Mouse (Mus musculus) myocyte (in vitro differentiated cells): ENCODE results near the gene Pard3. TPM values are rescaled to one million over a fixed set of nuclear protein-coding genes. Genes with fewer than 3 reads are reported as not detected.

Experiments
- H3K27me3 ChIP-seq: one replicate; pipeline ENCODE4 v1.6.1; 2011; ENCODE audit not compliant: control insufficient read depth, insufficient read depth, insufficient read length
- H3K36me3 ChIP-seq: one replicate; pipeline ENCODE4 v1.6.1; 2011; ENCODE audit not compliant: control insufficient read depth, insufficient read depth
- H3K4me2 ChIP-seq: one replicate; pipeline ENCODE4 v1.6.1; 2011; ENCODE audit warnings: low read depth, control low read depth
- H3K4me3 ChIP-seq: one replicate; pipeline ENCODE4 v1.5.1; 2011; ENCODE audit warnings: mild to moderate bottlenecking, control low read depth, moderate library complexity
- H3K79me2 ChIP-seq: one replicate; pipeline ENCODE4 v1.6.1; 2011; ENCODE audit not compliant: control insufficient read depth, insufficient read depth
- H3ac ChIP-seq: one replicate; pipeline ENCODE4 v1.6.1; 2011; ENCODE audit not compliant: control insufficient read depth, insufficient read length
- CEBPB ChIP-seq: IDR thresholded peaks from 2 replicates; pipeline ENCODE4 v1.6.1; 2011; ENCODE audit warnings: mild to moderate bottlenecking, moderate library complexity; ENCODE audit not compliant: poor library complexity, insufficient read depth, severe bottlenecking
- E2F4 ChIP-seq: IDR thresholded peaks from one replicate; pipeline ENCODE4 v1.6.1; 2011; ENCODE audit warnings: mild to moderate bottlenecking, control low read depth, moderate library complexity; ENCODE audit not compliant: insufficient read depth
- MAX ChIP-seq: IDR thresholded peaks from one replicate; pipeline ENCODE4 v1.6.1; 2011; ENCODE audit warnings: low read depth, mild to moderate bottlenecking, control low read depth
- MYOD1 ChIP-seq, 3 experiments: IDR thresholded peaks; one replicate each; pipeline ENCODE4 v1.6.1; 2011; ENCODE audit warnings: control low read depth in 2 of 3, low read depth in 2 of 3, mild to moderate bottlenecking in 2 of 3, moderate library complexity in 1 of 3; ENCODE audit not compliant: insufficient read length in 2 of 3, control insufficient read depth in 1 of 3
- MYOG ChIP-seq, 3 experiments: IDR thresholded peaks; one replicate each; pipeline ENCODE4 v1.6.1; 2011; ENCODE audit warnings: control low read depth in 2 of 3, low read depth in 2 of 3, mild to moderate bottlenecking in 2 of 3; ENCODE audit not compliant: insufficient read length in 2 of 3, control insufficient read depth in 1 of 3, insufficient read depth in 1 of 3
- POLR2A ChIP-seq: IDR thresholded peaks from one replicate; pipeline ENCODE4 v1.6.1; 2011; ENCODE audit warnings: low read depth, mild to moderate bottlenecking, control low read depth, moderate library complexity; ENCODE audit not compliant: insufficient read length
- POLR2AphosphoS2 ChIP-seq: IDR thresholded peaks from one replicate; pipeline ENCODE4 v1.6.1; 2011; ENCODE audit warnings: low read depth, control low read depth; ENCODE audit not compliant: insufficient read length
- REST ChIP-seq: IDR thresholded peaks from one replicate; pipeline ENCODE4 v1.6.1; 2011; ENCODE audit warnings: mild to moderate bottlenecking, control low read depth, moderate library complexity; ENCODE audit not compliant: insufficient read depth, insufficient read length
- SRF ChIP-seq: IDR thresholded peaks from one replicate; pipeline ENCODE4 v1.6.1; 2011; ENCODE audit warnings: low read depth; ENCODE audit not compliant: control insufficient read depth, insufficient read length
- TCF12 ChIP-seq: IDR thresholded peaks from one replicate; pipeline ENCODE4 v1.6.1; 2011; ENCODE audit warnings: mild to moderate bottlenecking, control low read depth; ENCODE audit not compliant: poor library complexity, insufficient read depth, severe bottlenecking
- TCF3 ChIP-seq: IDR thresholded peaks from one replicate; pipeline ENCODE4 v1.6.1; 2011; ENCODE audit warnings: low read depth, control low read depth; ENCODE audit not compliant: insufficient read length
- USF1 ChIP-seq: IDR thresholded peaks from one replicate; pipeline ENCODE4 v1.6.1; 2011; ENCODE audit warnings: low read depth, mild to moderate bottlenecking, control low read depth, moderate library complexity
- polyA plus RNA-seq: library from polyadenylated mRNA; unstranded; fragments of >200 nt; fragmentation: generic; extraction: Trizol; gene quantifications from one replicate; pipeline ENCODE4 v1.2.1, GENCODE M21; 2012; ENCODE audit warnings: missing spikeins

Gene Pard3
- polyA plus RNA-seq, 1 experiment: 24.3 TPM

DNA sequence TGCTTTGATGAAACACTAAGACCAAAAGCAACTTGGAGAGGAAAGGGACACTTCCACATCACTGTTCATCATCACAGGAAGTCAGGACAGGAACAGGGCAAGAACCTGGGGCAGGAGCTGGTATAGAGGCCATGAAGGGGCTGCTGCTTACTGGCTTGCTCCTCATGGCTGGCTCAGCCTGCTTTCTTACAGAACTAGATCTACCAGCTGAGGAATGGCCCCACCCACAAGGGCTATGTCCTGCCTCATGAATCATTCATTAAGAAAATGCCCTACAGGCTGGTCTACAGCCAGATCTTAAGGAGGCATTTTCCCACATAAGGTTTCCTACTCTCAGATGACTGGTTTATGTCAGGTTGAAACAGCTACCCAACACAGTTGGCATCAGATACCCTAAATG is 342.1 kb downstream of the Pard3 start:
- H3K27me3 ChIP-seq: no peaks in the 10 kb centered on the region
- TF ChIP-seq TCF12: no peak
- no peak overlapping the region for H3K4me3 ChIP-seq
- no peak overlapping the region for H3K4me2 ChIP-seq
- H3ac ChIP-seq: no peak overlapping the region
- H3K36me3 ChIP-seq: peaks cover 11% of the 10 kb centered on the region
- no peaks in the 10 kb centered on the region for H3K79me2 ChIP-seq

GRCm38 (mm10) chr8:127410606-127411005 is 346.9 kb downstream of the Pard3 start:
- no peaks in the 10 kb centered on the region for H3K79me2 ChIP-seq
- no peak overlapping the region for H3K4me2 ChIP-seq
- H3K36me3 ChIP-seq: peaks cover 12% of the 10 kb centered on the region
- no peak overlapping the region for H3ac ChIP-seq
- TF ChIP-seq TCF3: no peak
- no peak for TF ChIP-seq POLR2A
- no peak for TF ChIP-seq REST
- TF ChIP-seq MYOG (IDR thresholded peaks at IDR 0.05; ENCODE audit: control insufficient read depth in 1 of 3, insufficient read depth in 1 of 3, insufficient read length in 2 of 3, low read depth in 2 of 3): no peak
- TF ChIP-seq TCF12: no peak
- no peak for TF ChIP-seq E2F4
- no peak for TF ChIP-seq MAX
- TF ChIP-seq CEBPB: no peak
- TF ChIP-seq MYOD1 (IDR thresholded peaks at IDR 0.05; ENCODE audit: control insufficient read depth in 1 of 3, insufficient read length in 2 of 3, low read depth in 2 of 3): no peak
- no peak for TF ChIP-seq POLR2AphosphoS2
- TF ChIP-seq SRF: no peak
- TF ChIP-seq USF1: no peak
- no peaks in the 10 kb centered on the region for H3K27me3 ChIP-seq
- no peak overlapping the region for H3K4me3 ChIP-seq

DNA sequence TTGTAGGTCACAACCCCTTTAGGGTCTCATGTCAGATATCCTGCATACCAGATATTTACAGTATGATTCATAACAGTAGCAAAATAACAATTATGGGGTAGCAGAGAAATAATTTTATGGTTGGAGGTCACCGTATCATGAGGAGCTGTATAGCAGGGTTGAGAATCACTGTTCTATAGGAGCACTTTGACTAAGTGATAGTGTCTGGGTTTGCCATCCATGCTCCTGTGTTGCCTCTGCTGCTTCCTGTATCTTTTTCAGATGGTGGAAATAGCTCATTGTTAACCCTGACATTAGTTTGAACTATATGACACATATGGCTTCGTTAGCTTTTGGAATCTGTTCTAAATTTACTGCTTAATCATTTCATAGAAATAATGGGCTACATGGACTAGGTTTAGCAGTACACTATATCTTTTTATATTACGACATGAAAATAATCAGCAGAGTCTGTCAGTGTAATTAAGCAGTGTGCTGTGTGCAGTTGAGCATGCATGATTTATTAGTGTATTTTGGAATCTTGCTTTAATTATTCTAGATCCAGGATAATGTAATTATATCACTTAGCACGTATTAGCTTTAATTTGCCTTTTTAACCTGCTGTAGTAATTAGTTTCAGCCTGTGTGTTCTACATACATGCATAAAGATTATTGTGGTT is 347.6 kb downstream of the Pard3 start:
- TF ChIP-seq USF1 (no peak), TCF12 (no peak), MAX (no peak)
- H3K4me3 ChIP-seq: no peak overlapping the region
- peaks cover 14% of the 10 kb centered on the region for H3K36me3 ChIP-seq
- H3K79me2 ChIP-seq: no peaks in the 10 kb centered on the region
- no peak overlapping the region for H3K4me2 ChIP-seq
- H3ac ChIP-seq: no peak overlapping the region
- H3K27me3 ChIP-seq: no peaks in the 10 kb centered on the region

DNA sequence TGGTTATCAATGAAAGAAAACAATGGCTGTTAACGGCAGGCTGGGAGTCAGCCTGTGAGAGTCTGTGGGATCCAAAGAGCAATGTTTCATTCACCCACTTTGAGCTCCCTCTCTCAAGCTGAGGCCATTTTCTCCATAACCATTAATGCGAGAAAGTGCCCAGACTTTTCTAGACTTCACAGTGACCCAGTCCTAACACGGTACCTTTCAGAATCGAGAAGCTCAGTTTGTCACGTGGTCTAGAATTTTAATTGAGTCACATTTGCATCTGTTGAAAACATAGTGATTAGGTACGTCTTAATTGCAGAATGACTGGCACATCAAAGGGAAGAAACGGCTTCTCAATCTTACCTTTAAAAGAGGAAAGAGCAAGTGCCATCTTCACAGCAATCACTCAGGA is 359.3 kb downstream of the Pard3 start:
- H3K4me3 ChIP-seq: no peak overlapping the region
- TF ChIP-seq CEBPB (no peak), POLR2A (no peak), POLR2AphosphoS2 (no peak), MYOD1 (IDR thresholded peaks at IDR 0.05; ENCODE audit: control insufficient read depth in 1 of 3, insufficient read length in 2 of 3, low read depth in 2 of 3) (no peak), MYOG (IDR thresholded peaks at IDR 0.05; ENCODE audit: control insufficient read depth in 1 of 3, insufficient read depth in 1 of 3, insufficient read length in 2 of 3, low read depth in 2 of 3) (no peak), MAX (no peak), REST (no peak), TCF12 (no peak), TCF3 (no peak), E2F4 (no peak), SRF (no peak), USF1 (no peak)
- no peaks in the 10 kb centered on the region for H3K27me3 ChIP-seq
- no peak overlapping the region for H3ac ChIP-seq
- H3K36me3 ChIP-seq: peaks cover 29% of the 10 kb centered on the region
- H3K79me2 ChIP-seq: no peaks in the 10 kb centered on the region
- H3K4me2 ChIP-seq: no peak overlapping the region

- Histone ChIP-seq H3K4me2 (no peak overlapping the region), H3ac (no peak overlapping the region), H3K27me3 (no peaks in the 10 kb centered on the region), H3K79me2 (no peaks in the 10 kb centered on the region), H3K36me3 (peaks cover 29% of the 10 kb centered on the region), H3K4me3 (no peak overlapping the region)
- no peak for TF ChIP-seq E2F4
- TF ChIP-seq TCF12: no peak
- no peak for TF ChIP-seq USF1
- TF ChIP-seq MYOG (IDR thresholded peaks at IDR 0.05; ENCODE audit: control insufficient read depth in 1 of 3, insufficient read depth in 1 of 3, insufficient read length in 2 of 3, low read depth in 2 of 3): no peak
- TF ChIP-seq CEBPB: no peak
- no peak for TF ChIP-seq TCF3
- no peak for TF ChIP-seq POLR2AphosphoS2
- TF ChIP-seq MYOD1 (IDR thresholded peaks at IDR 0.05; ENCODE audit: control insufficient read depth in 1 of 3, insufficient read length in 2 of 3, low read depth in 2 of 3): no peak
- no peak for TF ChIP-seq POLR2A
- TF ChIP-seq SRF: no peak
- no peak for TF ChIP-seq MAX
- TF ChIP-seq REST: no peak
These were observed 360.7 kb downstream of the Pard3 start for GRCm38 (mm10) chr8:127424211-127424916.
